Mouse (Mus musculus): ENCODE data around the gene Rnps1. TPM values are rescaled to one million over a fixed set of nuclear protein-coding genes. Genes with fewer than 3 reads are reported as not detected.

Gene Rnps1
- total and polyA plus RNA-seq, 3 experiments: 160 to 288 (median 255) TPM

DNA sequence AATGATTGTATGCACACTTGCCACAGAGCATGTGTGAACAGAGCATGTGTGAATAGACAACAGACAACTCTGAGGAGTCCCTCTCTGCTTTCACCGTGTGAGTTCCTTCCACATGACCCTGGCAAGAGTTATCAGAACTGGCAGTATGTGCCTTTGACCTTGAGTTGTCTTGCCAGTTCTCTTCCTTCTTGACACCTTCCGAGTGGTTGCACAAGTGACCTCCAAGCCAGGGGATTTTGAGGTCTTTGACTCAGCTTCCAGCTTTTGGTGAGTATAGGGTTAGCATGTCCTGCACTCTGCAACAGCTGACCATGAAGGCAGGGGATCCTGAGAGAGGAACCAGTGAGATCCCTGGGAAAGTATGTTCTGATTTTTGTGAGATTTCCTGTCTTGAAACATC, 35.9 kb upstream of the Rnps1 start:
- Histone ChIP-seq H3K4me2 (ENCODE audit: insufficient read depth, low read depth, poor library complexity, severe bottlenecking) (no peak overlapping the region), H3K4me1 (ENCODE audit: control insufficient read depth in 1 of 2, insufficient read depth in 2 of 2) (peaks cover 3 to 17% of the 10 kb centered on the region in 2 experiments; a peak in 3 of 4 replicates), H3K9ac (ENCODE audit: insufficient read depth, low read depth) (no peak overlapping the region), H3K27me3 (replicated peaks) (no peaks in the 10 kb centered on the region), H3K36me3 (replicated peaks in 1 of 2; ENCODE audit: control insufficient read depth in 1 of 2, insufficient read depth in 1 of 2, low read length in 1 of 2) (peaks cover 3 to 70% of the 10 kb centered on the region in 2 experiments), H3K79me2 (replicated peaks; ENCODE audit: control insufficient read depth, extremely low read depth, insufficient read depth, poor library complexity, severe bottlenecking) (no peaks in the 10 kb centered on the region), H3K4me3 (replicated peaks in 1 of 3; ENCODE audit: low read depth in 2 of 3, low read length in 2 of 3, poor library complexity in 1 of 3) (no peak overlapping the region), H3K9me3 (replicated peaks; ENCODE audit: low read length) (no peaks in the 10 kb centered on the region), H3K27ac (ENCODE audit: insufficient read depth, low read depth) (no peak overlapping the region)
- DNase-seq (ENCODE audit: extremely low read depth): no peak
- no peak for TF ChIP-seq NELFE (IDR thresholded peaks at IDR 0.05; ENCODE audit: low read depth, low read length)
- no peak for TF ChIP-seq ZC3H11A (IDR thresholded peaks at IDR 0.05; ENCODE audit: low read depth, low read length)
- no peak for TF ChIP-seq MAFK (IDR thresholded peaks at IDR 0.05; ENCODE audit: insufficient replicate concordance, low read length)
- TF ChIP-seq ETS1 (conservative IDR thresholded peaks at IDR 0.05; ENCODE audit: low read depth, low read length): no peak
- no peak for TF ChIP-seq SIN3A (IDR thresholded peaks at IDR 0.05; ENCODE audit: low read length)
- TF ChIP-seq MEF2A (IDR thresholded peaks at IDR 0.05; ENCODE audit: borderline replicate concordance, low read depth, low read length): no peak
- TF ChIP-seq KAT2A (IDR thresholded peaks at IDR 0.05; ENCODE audit: insufficient replicate concordance, low read length): no peak
- no peak for TF ChIP-seq JUN (IDR thresholded peaks at IDR 0.05; ENCODE audit: insufficient read depth, low read depth, low read length)
- TF ChIP-seq SMC3 (IDR thresholded peaks at IDR 0.05; ENCODE audit: low read depth, low read length): no peak
- no peak for TF ChIP-seq TCF12 (IDR thresholded peaks at IDR 0.05; ENCODE audit: low read depth, low read length)
- TF ChIP-seq GABPA (IDR thresholded peaks at IDR 0.05; ENCODE audit: insufficient replicate concordance, low read depth, low read length): no peak
- no peak for TF ChIP-seq CHD1 (IDR thresholded peaks at IDR 0.05; ENCODE audit: low read depth, low read length)
- TF ChIP-seq E2F4 (IDR thresholded peaks at IDR 0.05; ENCODE audit: insufficient replicate concordance, low read depth, low read length): no peak
- TF ChIP-seq POLR2A (IDR thresholded peaks at IDR 0.05; ENCODE audit: low read depth, low read length): no peak
- TF ChIP-seq USF1 (IDR thresholded peaks at IDR 0.05; ENCODE audit: low read depth, low read length): no peak
- dilution Hi-C loops (cut with MboI; ENCODE audit: extremely low pct_ligation_motif_present, extremely low pct_unique_long_range_greater_than_20kb, low sequenced_read_pairs) (no loop called here), in situ Hi-C loops (cut with MboI; ENCODE audit: low pct_ligation_motif_present, low pct_unique_long_range_greater_than_20kb, low sequenced_read_pairs) (no loop called here)

DNA sequence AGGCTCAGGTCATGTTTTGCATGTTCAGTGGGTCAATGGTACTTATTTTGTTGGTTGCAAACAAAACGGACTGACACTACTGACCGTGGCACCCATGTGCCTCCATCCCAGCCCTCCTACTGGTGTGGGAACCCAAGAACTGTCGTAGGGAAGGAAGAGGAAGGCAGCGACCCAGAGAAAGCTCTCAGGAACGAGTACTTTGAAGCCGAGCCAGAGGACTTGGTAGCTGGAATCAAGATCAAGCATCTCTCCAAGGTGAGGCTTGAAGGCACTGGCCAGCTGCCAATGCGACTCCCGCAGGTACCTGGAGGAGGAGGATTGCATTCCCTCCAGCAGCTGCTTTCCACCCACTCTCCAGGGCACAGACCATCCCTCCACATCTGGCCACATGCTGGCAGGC, 30.6 kb upstream of the Rnps1 start:
- H3K4me1 ChIP-seq (ENCODE audit: control insufficient read depth in 1 of 2, insufficient read depth in 2 of 2): peaks cover 0 to 4% of the 10 kb centered on the region in 2 experiments; a peak in 1 of 4 replicates
- DNase-seq (ENCODE audit: extremely low read depth): no peak
- no peak overlapping the region for H3K4me3 ChIP-seq (replicated peaks in 1 of 3; ENCODE audit: low read depth in 2 of 3, low read length in 2 of 3, poor library complexity in 1 of 3)
- in situ Hi-C loops (cut with MboI; ENCODE audit: low pct_ligation_motif_present, low pct_unique_long_range_greater_than_20kb, low sequenced_read_pairs): no loop called here
- no peaks in the 10 kb centered on the region for H3K27me3 ChIP-seq (replicated peaks)
- peaks cover 11 to 77% of the 10 kb centered on the region in 2 experiments for H3K36me3 ChIP-seq (replicated peaks in 1 of 2; ENCODE audit: control insufficient read depth in 1 of 2, insufficient read depth in 1 of 2, low read length in 1 of 2)
- H3K9ac ChIP-seq (ENCODE audit: insufficient read depth, low read depth): no peak overlapping the region
- H3K4me2 ChIP-seq (ENCODE audit: insufficient read depth, low read depth, poor library complexity, severe bottlenecking): no peak overlapping the region
- H3K79me2 ChIP-seq (replicated peaks; ENCODE audit: control insufficient read depth, extremely low read depth, insufficient read depth, poor library complexity, severe bottlenecking): no peaks in the 10 kb centered on the region
- H3K9me3 ChIP-seq (replicated peaks; ENCODE audit: low read length): no peaks in the 10 kb centered on the region
- dilution Hi-C loops (cut with MboI; ENCODE audit: extremely low pct_ligation_motif_present, extremely low pct_unique_long_range_greater_than_20kb, low sequenced_read_pairs): no loop called here
- no peak overlapping the region for H3K27ac ChIP-seq (ENCODE audit: insufficient read depth, low read depth)
- TF ChIP-seq JUN (IDR thresholded peaks at IDR 0.05; ENCODE audit: insufficient read depth, low read depth, low read length) (no peak), EP300 (IDR thresholded peaks at IDR 0.05; ENCODE audit: low read length) (no peak), ZC3H11A (IDR thresholded peaks at IDR 0.05; ENCODE audit: low read depth, low read length) (no peak), MEF2A (IDR thresholded peaks at IDR 0.05; ENCODE audit: borderline replicate concordance, low read depth, low read length) (no peak)
